Mouse (Mus musculus): ENCODE data around the gene Prkg1. TPM values are rescaled to one million over a fixed set of nuclear protein-coding genes. Genes with fewer than 3 reads are reported as not detected.

Gene Prkg1
- polyA plus RNA-seq, 1 experiment from 2014 or later, result 10.3 TPM

GRCm38 (mm10) chr19:31616159-31616558 lies 148.7 kb downstream of the Prkg1 start:
- ATAC-seq (ENCODE audit: low read depth), result no peak

GRCm38 (mm10) chr19:31613146-31613545 lies 151.7 kb downstream of the Prkg1 start:
- no peak for ATAC-seq (ENCODE audit: low read depth)
- Histone ChIP-seq H3K4me1 (ENCODE audit: control insufficient read depth, insufficient read depth, low read length) (no peaks in the 10 kb centered on the region), H3K36me3 (ENCODE audit: control insufficient read depth, insufficient read depth, low read length) (no peaks in the 10 kb centered on the region), H3K4me2 (ENCODE audit: low read depth, low read length) (no peak overlapping the region), H3K27ac (ENCODE audit: low read depth, low read length) (no peak overlapping the region), H3K9ac (replicated peaks; ENCODE audit: low read depth, low read length) (no peak overlapping the region), H3K9me3 (ENCODE audit: control insufficient read depth, low read length) (no peaks in the 10 kb centered on the region), H3K4me3 (ENCODE audit: low read depth, low read length) (no peak overlapping the region), H3K27me3 (ENCODE audit: control insufficient read depth, insufficient read depth, low read length) (no peaks in the 10 kb centered on the region)
- WGBS, result 84% methylated on average over 4 of the region's 4 CpGs

More at GRCm38 (mm10) chr19:31616159-31616558, 148.7 kb downstream of the Prkg1 start:
- no peak overlapping the region for H3K4me3 ChIP-seq (ENCODE audit: low read depth, low read length)
- no peak overlapping the region for H3K9ac ChIP-seq (replicated peaks; ENCODE audit: low read depth, low read length)
- no peak overlapping the region for H3K27ac ChIP-seq (ENCODE audit: low read depth, low read length)
- no peak overlapping the region for H3K4me2 ChIP-seq (ENCODE audit: low read depth, low read length)
- H3K27me3 ChIP-seq (ENCODE audit: control insufficient read depth, insufficient read depth, low read length), result no peaks in the 10 kb centered on the region
- no peaks in the 10 kb centered on the region for H3K4me1 ChIP-seq (ENCODE audit: control insufficient read depth, insufficient read depth, low read length)
- no peaks in the 10 kb centered on the region for H3K36me3 ChIP-seq (ENCODE audit: control insufficient read depth, insufficient read depth, low read length)
- 52% methylated on average over 4 of the region's 4 CpGs for WGBS
- H3K9me3 ChIP-seq (ENCODE audit: control insufficient read depth, low read length), result no peaks in the 10 kb centered on the region

GRCm38 (mm10) chr19:31602578-31602977 lies 162.3 kb downstream of the Prkg1 start:
- H3K4me3 ChIP-seq (ENCODE audit: low read depth, low read length), result no peak overlapping the region
- no peak for ATAC-seq (ENCODE audit: low read depth)
- H3K36me3 ChIP-seq (ENCODE audit: control insufficient read depth, insufficient read depth, low read length), result no peaks in the 10 kb centered on the region
- no peaks in the 10 kb centered on the region for H3K9me3 ChIP-seq (ENCODE audit: control insufficient read depth, low read length)
- 95% methylated on average over 8 of the region's 8 CpGs for WGBS
- no peak overlapping the region for H3K4me2 ChIP-seq (ENCODE audit: low read depth, low read length)
- no peaks in the 10 kb centered on the region for H3K4me1 ChIP-seq (ENCODE audit: control insufficient read depth, insufficient read depth, low read length)
- H3K9ac ChIP-seq (replicated peaks; ENCODE audit: low read depth, low read length), result no peak overlapping the region
- H3K27ac ChIP-seq (ENCODE audit: low read depth, low read length), result no peak overlapping the region
- no peaks in the 10 kb centered on the region for H3K27me3 ChIP-seq (ENCODE audit: control insufficient read depth, insufficient read depth, low read length)

- H3K4me1 ChIP-seq (ENCODE audit: control insufficient read depth, insufficient read depth, low read length), result no peaks in the 10 kb centered on the region
- H3K4me2 ChIP-seq (ENCODE audit: low read depth, low read length), result no peak overlapping the region
- no peak for ATAC-seq (ENCODE audit: low read depth)
- H3K9me3 ChIP-seq (ENCODE audit: control insufficient read depth, low read length), result no peaks in the 10 kb centered on the region
- H3K9ac ChIP-seq (replicated peaks; ENCODE audit: low read depth, low read length), result no peak overlapping the region
- H3K4me3 ChIP-seq (ENCODE audit: low read depth, low read length), result no peak overlapping the region
- H3K27me3 ChIP-seq (ENCODE audit: control insufficient read depth, insufficient read depth, low read length), result no peaks in the 10 kb centered on the region
- H3K36me3 ChIP-seq (ENCODE audit: control insufficient read depth, insufficient read depth, low read length), result no peaks in the 10 kb centered on the region
- H3K27ac ChIP-seq (ENCODE audit: low read depth, low read length), result no peak overlapping the region
- 89% methylated on average over 1 of the region's 1 CpGs for WGBS
Measured at GRCm38 (mm10) chr19:31594011-31594410, 170.8 kb downstream of the Prkg1 start.

GRCm38 (mm10) chr19:31590701-31591100 lies 174.1 kb downstream of the Prkg1 start:
- no peak overlapping the region for H3K9ac ChIP-seq (replicated peaks; ENCODE audit: low read depth, low read length)
- 83% methylated on average over 5 of the region's 5 CpGs for WGBS
- no peak for ATAC-seq (ENCODE audit: low read depth)

GRCm38 (mm10) chr19:31577092-31577491 lies 187.7 kb downstream of the Prkg1 start:
- Histone ChIP-seq H3K36me3 (ENCODE audit: control insufficient read depth, insufficient read depth, low read length) (no peaks in the 10 kb centered on the region), H3K9me3 (ENCODE audit: control insufficient read depth, low read length) (no peaks in the 10 kb centered on the region), H3K4me3 (ENCODE audit: low read depth, low read length) (no peak overlapping the region), H3K9ac (replicated peaks; ENCODE audit: low read depth, low read length) (no peak overlapping the region), H3K27me3 (ENCODE audit: control insufficient read depth, insufficient read depth, low read length) (no peaks in the 10 kb centered on the region), H3K4me1 (ENCODE audit: control insufficient read depth, insufficient read depth, low read length) (no peaks in the 10 kb centered on the region), H3K27ac (ENCODE audit: low read depth, low read length) (no peak overlapping the region), H3K4me2 (ENCODE audit: low read depth, low read length) (no peak overlapping the region)
- no peak for ATAC-seq (ENCODE audit: low read depth)
- WGBS, result 53% methylated on average over 4 of the region's 4 CpGs

More at GRCm38 (mm10) chr19:31590701-31591100, 174.1 kb downstream of the Prkg1 start:
- Histone ChIP-seq H3K9me3 (ENCODE audit: control insufficient read depth, low read length) (no peaks in the 10 kb centered on the region), H3K4me3 (ENCODE audit: low read depth, low read length) (no peak overlapping the region), H3K27ac (ENCODE audit: low read depth, low read length) (no peak overlapping the region), H3K4me1 (ENCODE audit: control insufficient read depth, insufficient read depth, low read length) (no peaks in the 10 kb centered on the region), H3K27me3 (ENCODE audit: control insufficient read depth, insufficient read depth, low read length) (no peaks in the 10 kb centered on the region), H3K4me2 (ENCODE audit: low read depth, low read length) (no peak overlapping the region), H3K36me3 (ENCODE audit: control insufficient read depth, insufficient read depth, low read length) (no peaks in the 10 kb centered on the region)

GRCm38 (mm10) chr19:31564329-31564728 lies 200.5 kb downstream of the Prkg1 start:
- ATAC-seq (ENCODE audit: low read depth), result no peak
- Histone ChIP-seq H3K9me3 (ENCODE audit: control insufficient read depth, low read length) (no peaks in the 10 kb centered on the region), H3K4me2 (ENCODE audit: low read depth, low read length) (no peak overlapping the region), H3K27me3 (ENCODE audit: control insufficient read depth, insufficient read depth, low read length) (no peaks in the 10 kb centered on the region), H3K36me3 (ENCODE audit: control insufficient read depth, insufficient read depth, low read length) (no peaks in the 10 kb centered on the region), H3K4me3 (ENCODE audit: low read depth, low read length) (no peak overlapping the region), H3K4me1 (ENCODE audit: control insufficient read depth, insufficient read depth, low read length) (no peaks in the 10 kb centered on the region), H3K27ac (ENCODE audit: low read depth, low read length) (no peak overlapping the region), H3K9ac (replicated peaks; ENCODE audit: low read depth, low read length) (no peak overlapping the region)
- 89% methylated on average over 4 of the region's 4 CpGs for WGBS

- no peaks in the 10 kb centered on the region for H3K4me1 ChIP-seq (ENCODE audit: control insufficient read depth, insufficient read depth, low read length)
- no peaks in the 10 kb centered on the region for H3K9me3 ChIP-seq (ENCODE audit: control insufficient read depth, low read length)
- H3K9ac ChIP-seq (replicated peaks; ENCODE audit: low read depth, low read length), result no peak overlapping the region
- WGBS, result 83% methylated on average over 5 of the region's 5 CpGs
- no peaks in the 10 kb centered on the region for H3K36me3 ChIP-seq (ENCODE audit: control insufficient read depth, insufficient read depth, low read length)
- no peak overlapping the region for H3K27ac ChIP-seq (ENCODE audit: low read depth, low read length)
- ATAC-seq (ENCODE audit: low read depth), result no peak
- no peak overlapping the region for H3K4me2 ChIP-seq (ENCODE audit: low read depth, low read length)
- no peak overlapping the region for H3K4me3 ChIP-seq (ENCODE audit: low read depth, low read length)
- H3K27me3 ChIP-seq (ENCODE audit: control insufficient read depth, insufficient read depth, low read length), result no peaks in the 10 kb centered on the region
Measured at GRCm38 (mm10) chr19:31546063-31546462, 218.8 kb downstream of the Prkg1 start.

- peak; percentile 72; the same call in 1 of the 2 replicates for ATAC-seq (ENCODE audit: low read depth)
- H3K4me2 ChIP-seq (ENCODE audit: low read depth, low read length), result no peak overlapping the region
- H3K4me1 ChIP-seq (ENCODE audit: control insufficient read depth, insufficient read depth, low read length), result no peaks in the 10 kb centered on the region
- H3K9me3 ChIP-seq (ENCODE audit: control insufficient read depth, low read length), result no peaks in the 10 kb centered on the region
- H3K4me3 ChIP-seq (ENCODE audit: low read depth, low read length), result no peak overlapping the region
- H3K27me3 ChIP-seq (ENCODE audit: control insufficient read depth, insufficient read depth, low read length), result no peaks in the 10 kb centered on the region
- 47% methylated on average over 7 of the region's 7 CpGs for WGBS
- H3K36me3 ChIP-seq (ENCODE audit: control insufficient read depth, insufficient read depth, low read length), result no peaks in the 10 kb centered on the region
- H3K27ac ChIP-seq (ENCODE audit: low read depth, low read length), result no peak overlapping the region
- no peak overlapping the region for H3K9ac ChIP-seq (replicated peaks; ENCODE audit: low read depth, low read length)
Measured at GRCm38 (mm10) chr19:31531249-31531740, 233.5 kb downstream of the Prkg1 start.
